Mouse (Mus musculus) limb, embryonic 13.5 days (tissue): ENCODE measurements around the gene C77080. TPM values are rescaled to one million over a fixed set of nuclear protein-coding genes. Genes with fewer than 3 reads are reported as not detected.

Experiments
- ATAC-seq: fragments of 200-750 bp; cut with Nextera tagmentation; 2 replicates; pipeline ENCODE4 v1.8.0; 2017; ENCODE audit warnings: low read depth, moderate number of reproducible peaks, moderate TSS enrichment; ENCODE audit not compliant: low FRiP score
- H3K27ac ChIP-seq: fragments of 300-500 bp; sonication (generic); 2 replicates; pipeline ENCODE4 v1.5.1; 2015; ENCODE audit warnings: inconsistent platforms, mild to moderate bottlenecking, moderate library complexity
- H3K27me3 ChIP-seq: fragments of 300-500 bp; sonication (generic); 2 replicates; pipeline ENCODE4 v1.6.1; 2015; ENCODE audit warnings: mild to moderate bottlenecking, inconsistent platforms
- H3K36me3 ChIP-seq: fragments of 300-500 bp; sonication (generic); 2 replicates; pipeline ENCODE4 v1.6.1; 2015; ENCODE audit warnings: inconsistent platforms, mild to moderate bottlenecking, moderate library complexity
- H3K4me1 ChIP-seq: fragments of 300-500 bp; sonication (generic); 2 replicates; pipeline ENCODE4 v1.6.1; 2015; ENCODE audit warnings: inconsistent platforms
- H3K4me2 ChIP-seq: fragments of 300-500 bp; sonication (generic); replicated peaks from 2 replicates; pipeline ENCODE4 v1.6.1; 2015; ENCODE audit warnings: inconsistent platforms, mild to moderate bottlenecking, moderate library complexity
- H3K4me3 ChIP-seq: fragments of 300-500 bp; sonication (generic); 2 replicates; pipeline ENCODE4 v1.5.1; 2015; ENCODE audit warnings: moderate library complexity, mild to moderate bottlenecking, inconsistent platforms
- H3K9ac ChIP-seq: fragments of 300-500 bp; sonication (generic); 2 replicates; pipeline ENCODE4 v1.6.1; 2015; ENCODE audit warnings: mild to moderate bottlenecking, inconsistent platforms
- H3K9me3 ChIP-seq: fragments of 300-500 bp; sonication (generic); 2 replicates; pipeline ENCODE4 v1.6.1; 2016; ENCODE audit warnings: inconsistent platforms
- WGBS: fragments of 180-500 bp; shearing (Covaris S2); methylation state at CpG from one replicate; pipeline ENCODE4 v1.1.7; 2015; 5-methylcytosine and 5-hydroxymethylcytosine counted together
- polyA plus RNA-seq: library from polyadenylated mRNA; unstranded; fragments of >200 nt; fragmentation: Nextera tagmentation; extraction: Ambion mirVana; gene quantifications from 2 replicates; pipeline ENCODE4 v1.2.1, GENCODE M21; 2015

Gene C77080
- polyA plus RNA-seq, 1 experiment from 2014 or later, result 7.9 TPM

GRCm38 (mm10) chr4:129234488-129234887, 26.7 kb downstream of the C77080 start:
- H3K4me2 ChIP-seq, result no peak overlapping the region
- no peak for ATAC-seq
- H3K9ac ChIP-seq, result no peak overlapping the region
- H3K4me3 ChIP-seq, result no peak overlapping the region
- peaks cover 48% of the 10 kb centered on the region for H3K4me1 ChIP-seq
- H3K9me3 ChIP-seq, result no peaks in the 10 kb centered on the region
- peaks cover 7% of the 10 kb centered on the region; the same call in 1 of the 2 replicates for H3K36me3 ChIP-seq
- no peak overlapping the region for H3K27ac ChIP-seq
- H3K27me3 ChIP-seq, result no peaks in the 10 kb centered on the region
- 57% methylated on average over 7 of the region's 7 CpGs for WGBS

GRCm38 (mm10) chr4:129232561-129233360, 28.4 kb downstream of the C77080 start:
- peaks cover 7% of the 10 kb centered on the region; the same call in 1 of the 2 replicates for H3K36me3 ChIP-seq
- no peak overlapping the region for H3K9ac ChIP-seq
- H3K4me2 ChIP-seq, result no peak overlapping the region
- no peak for ATAC-seq
- 0 out of 2 replicates have a peak, but pooled peaks cover 4% of the 10 kb centered on the region for H3K27me3 ChIP-seq
- WGBS, result 78% methylated on average over 9 of the region's 9 CpGs
- H3K27ac ChIP-seq, result no peak overlapping the region
- H3K4me3 ChIP-seq, result no peak overlapping the region
- H3K9me3 ChIP-seq, result no peaks in the 10 kb centered on the region
- peaks cover 45% of the 10 kb centered on the region for H3K4me1 ChIP-seq

DNA sequence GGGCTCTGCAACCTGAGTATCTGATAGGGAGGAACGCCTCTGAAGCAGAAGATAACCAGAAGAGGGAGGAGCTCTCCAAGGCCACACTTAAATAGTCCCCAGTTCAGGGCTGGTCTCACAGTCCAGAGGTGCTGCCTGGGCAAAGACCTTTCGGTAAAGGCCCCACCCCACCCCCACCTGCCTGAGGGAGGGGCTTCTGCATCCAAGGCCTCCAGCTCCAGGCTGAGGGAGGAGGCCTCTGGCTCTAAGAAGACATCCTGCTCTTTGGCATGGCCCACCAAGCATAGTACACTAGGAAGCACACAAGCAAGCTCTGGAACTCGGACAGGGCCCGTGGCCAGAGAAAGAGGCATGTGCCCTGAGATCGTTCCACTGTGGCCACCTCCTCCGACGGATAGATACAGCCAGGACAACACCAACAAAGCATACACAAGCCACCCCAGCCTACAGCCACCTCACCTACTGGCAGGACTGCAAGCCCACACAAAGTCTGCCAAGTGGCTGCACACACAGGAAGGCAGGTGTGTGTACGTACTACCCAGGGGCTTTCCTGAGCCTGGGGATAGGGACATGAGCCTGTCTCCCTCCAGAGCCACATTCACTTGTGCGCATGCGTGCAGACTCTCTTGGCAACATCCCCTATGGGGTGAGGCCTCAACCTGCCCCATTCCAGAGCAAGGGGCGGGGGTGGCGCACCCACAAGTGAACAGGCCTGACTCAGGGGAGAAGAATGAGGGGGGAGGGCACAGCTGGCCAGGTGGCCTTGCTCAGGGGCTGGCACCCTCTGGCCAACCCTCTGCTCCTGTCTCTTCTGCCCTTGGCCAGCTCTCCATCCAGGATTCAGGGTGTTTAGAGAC, 29.4 kb downstream of the C77080 start:
- H3K4me3 ChIP-seq, result no peak overlapping the region
- H3K27ac ChIP-seq, result peak overlapping the region; percentile 55; the same call in 1 of the 2 replicates
- peaks cover 7% of the 10 kb centered on the region; the same call in 1 of the 2 replicates for H3K36me3 ChIP-seq
- H3K4me2 ChIP-seq, result no peak overlapping the region
- WGBS, result 57% methylated on average over 12 of the region's 12 CpGs
- no peak overlapping the region for H3K9ac ChIP-seq
- H3K27me3 ChIP-seq, result 0 out of 2 replicates have a peak, but pooled peaks cover 4% of the 10 kb centered on the region
- no peaks in the 10 kb centered on the region for H3K9me3 ChIP-seq
- no peak for ATAC-seq
- peaks cover 45% of the 10 kb centered on the region for H3K4me1 ChIP-seq

DNA sequence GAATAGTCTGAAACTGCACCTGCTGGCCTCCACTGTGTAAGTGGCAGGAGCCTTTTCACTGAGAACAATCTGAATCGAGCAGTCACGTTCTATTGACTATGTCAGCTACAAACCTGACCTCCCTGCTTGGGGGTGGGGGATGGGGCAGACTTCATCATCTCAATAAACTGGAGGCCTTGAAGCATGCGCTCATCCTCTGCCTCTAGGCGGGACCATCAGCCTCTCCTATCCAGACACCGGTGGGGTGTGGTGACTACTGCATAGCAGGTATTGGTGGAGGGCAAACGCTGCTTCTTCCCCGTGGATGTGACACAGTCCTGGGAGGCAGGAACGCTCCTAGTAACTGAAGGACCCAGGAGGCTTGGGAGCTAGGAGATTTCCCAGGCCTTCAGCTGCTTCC, 30.3 kb downstream of the C77080 start:
- peaks cover 51% of the 10 kb centered on the region for H3K4me1 ChIP-seq
- H3K36me3 ChIP-seq, result peaks cover 7% of the 10 kb centered on the region; the same call in 1 of the 2 replicates
- no peaks in the 10 kb centered on the region for H3K9me3 ChIP-seq
- no peak overlapping the region for H3K4me3 ChIP-seq
- no peak overlapping the region for H3K4me2 ChIP-seq
- 0 out of 2 replicates have a peak, but pooled peaks cover 4% of the 10 kb centered on the region for H3K27me3 ChIP-seq
- no peak overlapping the region for H3K27ac ChIP-seq
- WGBS, result 68% methylated on average over 8 of the region's 8 CpGs
- no peak overlapping the region for H3K9ac ChIP-seq
- ATAC-seq, result no peak

- peaks cover 67% of the 10 kb centered on the region for H3K4me1 ChIP-seq
- H3K9ac ChIP-seq, result peak overlapping the region; percentile 59; the same call in 1 of the 2 replicates
These were observed 33.2 kb downstream of the C77080 start for GRCm38 (mm10) chr4:129227985-129228381.

GRCm38 (mm10) chr4:129227170-129227984, 33.8 kb downstream of the C77080 start:
- ATAC-seq, result no peak
- peak overlapping the region; percentile 58 for H3K27ac ChIP-seq
- H3K9me3 ChIP-seq, result no peaks in the 10 kb centered on the region
- 7% methylated on average over 22 of the region's 22 CpGs for WGBS
- peaks cover 68% of the 10 kb centered on the region for H3K4me1 ChIP-seq
- peak overlapping the region; percentile 66 for H3K4me2 ChIP-seq
- peaks cover 37% of the 10 kb centered on the region for H3K36me3 ChIP-seq
- H3K4me3 ChIP-seq, result peak overlapping the region; percentile 37
- peak overlapping the region; percentile 59 for H3K9ac ChIP-seq
- peaks cover 29% of the 10 kb centered on the region for H3K27me3 ChIP-seq

More at GRCm38 (mm10) chr4:129227985-129228381, 33.2 kb downstream of the C77080 start:
- no peak overlapping the region; the same call in 1 of the 2 replicates for H3K27ac ChIP-seq
- peaks cover 23% of the 10 kb centered on the region for H3K27me3 ChIP-seq
- ATAC-seq, result no peak
- H3K9me3 ChIP-seq, result no peaks in the 10 kb centered on the region
- peaks cover 31% of the 10 kb centered on the region for H3K36me3 ChIP-seq
- peak overlapping the region; percentile 37 for H3K4me3 ChIP-seq
- WGBS, result 27% methylated on average over 8 of the region's 8 CpGs
- H3K4me2 ChIP-seq, result peak overlapping the region; percentile 66

DNA sequence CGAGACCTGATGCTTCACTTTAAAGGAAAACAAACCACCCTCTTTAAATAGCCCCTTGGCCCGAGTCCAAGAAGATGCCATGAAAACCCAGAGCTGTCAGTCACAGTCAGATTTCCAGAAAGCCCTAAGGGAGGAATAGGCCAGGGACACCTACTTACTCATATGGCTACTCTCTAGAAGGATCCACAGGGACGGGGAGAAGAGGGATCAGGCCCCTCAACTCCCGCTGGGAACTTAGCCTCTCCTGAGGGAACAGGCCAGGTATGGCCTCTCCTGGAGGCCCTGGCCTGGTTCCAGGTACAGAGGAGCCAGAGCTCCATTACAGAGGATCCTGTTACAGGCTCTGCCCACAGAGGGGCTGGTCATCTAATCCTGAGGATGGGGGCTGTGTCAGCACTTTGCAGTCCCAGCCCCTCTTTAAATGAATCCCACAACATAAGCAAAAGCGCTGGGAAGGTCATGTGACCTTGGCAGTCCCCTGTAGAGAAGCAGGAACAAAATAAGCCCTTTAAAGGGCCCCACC, 34.7 kb downstream of the C77080 start:
- no peaks in the 10 kb centered on the region for H3K9me3 ChIP-seq
- H3K4me2 ChIP-seq, result peak overlapping the region; percentile 66
- H3K4me1 ChIP-seq, result peaks cover 61% of the 10 kb centered on the region
- no peak; the same call in 1 of the 2 replicates for ATAC-seq
- H3K27me3 ChIP-seq, result peaks cover 35% of the 10 kb centered on the region
- peak overlapping the region; percentile 37 for H3K4me3 ChIP-seq
- 17% methylated on average over 5 of the region's 5 CpGs for WGBS
- H3K36me3 ChIP-seq, result peaks cover 42% of the 10 kb centered on the region
- H3K27ac ChIP-seq, result peak overlapping the region; percentile 58
- peak overlapping the region; percentile 59; the same call in 1 of the 2 replicates for H3K9ac ChIP-seq

GRCm38 (mm10) chr4:129225315-129225714, 35.9 kb downstream of the C77080 start:
- 92% methylated on average over 12 of the region's 12 CpGs for WGBS

DNA sequence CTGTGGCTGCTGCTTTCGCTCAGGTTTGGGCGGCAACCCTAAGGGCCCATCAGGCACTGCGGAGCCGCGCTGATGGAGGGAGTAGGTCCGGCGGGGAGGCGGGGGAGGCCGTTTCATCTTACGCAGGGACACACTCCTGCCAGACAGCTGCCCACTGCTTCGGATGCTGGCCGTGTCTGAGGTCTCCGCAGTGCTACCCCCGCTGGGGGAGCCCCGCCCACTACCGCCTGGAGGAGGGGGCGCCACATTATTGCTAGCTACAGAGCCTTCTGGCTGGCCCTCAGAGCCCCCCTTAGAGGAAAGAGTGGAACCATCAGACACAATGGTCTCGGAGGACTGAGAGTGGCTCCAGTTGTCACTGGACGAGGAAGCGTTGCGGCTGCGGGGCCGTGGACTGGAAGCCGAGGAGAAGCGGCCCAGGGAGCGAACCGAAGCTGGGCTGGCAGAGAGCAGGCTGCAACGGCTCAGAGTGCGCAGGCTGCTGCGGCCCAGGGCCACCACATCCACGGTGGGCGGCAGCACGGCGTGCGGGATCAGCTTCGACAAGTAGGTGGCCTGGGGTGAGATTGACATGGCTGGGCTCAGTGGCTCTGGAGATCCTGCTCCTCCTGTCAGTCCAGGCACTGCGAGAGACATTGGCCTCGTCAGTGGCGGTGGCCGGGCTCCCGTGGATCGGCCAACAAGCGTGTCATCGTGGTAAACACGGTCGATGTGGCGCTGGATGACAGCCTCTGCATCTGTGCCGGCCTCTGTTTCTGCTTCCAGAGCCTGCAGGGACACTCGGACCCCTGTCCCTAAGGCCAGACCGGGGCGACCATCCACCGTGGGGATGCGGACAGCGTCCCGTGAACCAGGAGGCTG, 37.6 kb downstream of the C77080 start:
- WGBS, result 31% methylated on average over 55 of the region's 55 CpGs
- Histone ChIP-seq H3K4me1 (peaks cover 77% of the 10 kb centered on the region), H3K9me3 (no peaks in the 10 kb centered on the region), H3K27me3 (peaks cover 35% of the 10 kb centered on the region), H3K4me2 (peak overlapping the region; percentile 57), H3K36me3 (peaks cover 66% of the 10 kb centered on the region), H3K4me3 (peak overlapping the region; percentile 18), H3K9ac (peak overlapping the region; percentile 40), H3K27ac (peak overlapping the region; percentile 15; the same call in 1 of the 2 replicates)
- peak; percentile 9; the same call in 1 of the 2 replicates for ATAC-seq

More at GRCm38 (mm10) chr4:129225315-129225714, 35.9 kb downstream of the C77080 start:
- peaks cover 35% of the 10 kb centered on the region for H3K27me3 ChIP-seq
- peaks cover 51% of the 10 kb centered on the region for H3K36me3 ChIP-seq
- H3K4me3 ChIP-seq, result no peak overlapping the region
- no peaks in the 10 kb centered on the region for H3K9me3 ChIP-seq
- peaks cover 62% of the 10 kb centered on the region for H3K4me1 ChIP-seq
- no peak overlapping the region for H3K9ac ChIP-seq
- H3K4me2 ChIP-seq, result no peak overlapping the region
- no peak for ATAC-seq
- H3K27ac ChIP-seq, result no peak overlapping the region
